ENCODE assay signal across 9 mouse cellular contexts in the genomic region with DNA sequence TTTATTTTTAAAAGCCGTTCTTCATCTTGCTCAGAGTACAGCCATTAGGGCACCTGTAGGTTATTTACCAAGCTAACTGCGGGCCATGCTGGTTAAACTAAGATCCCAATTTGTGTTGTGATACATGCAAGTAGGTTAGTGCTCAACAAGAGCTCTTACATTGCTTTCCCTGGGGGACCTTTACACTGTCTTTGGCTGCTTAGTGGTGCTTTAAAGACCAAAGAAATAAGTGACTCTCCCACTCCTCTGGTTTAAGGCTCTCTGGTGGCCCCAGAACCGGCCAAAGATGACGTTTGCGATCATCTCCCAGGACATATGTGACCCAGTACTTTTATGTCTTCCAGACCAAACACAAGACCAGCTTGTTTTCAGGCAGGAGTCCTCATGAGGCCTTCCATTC. TPM values are rescaled to one million over a fixed set of nuclear protein-coding genes. Genes with fewer than 3 reads are reported as not detected.
DNase-seq lines count a peak whose midpoint lies in the region; ATAC-seq and TF ChIP-seq lines count a peak whose summit lies in the region.
"Had no signal": no experiment of that assay in that cellular context is flagged by ENCODE, and none has a peak within 500 bp of the region (broad histone marks: within the 10 kb centered on the region; RNA-seq: fewer than 3 reads in every experiment).

No protein-coding gene starts in this region.

- no peak for ATAC-seq in forebrain, embryonic 16.5 days
- ATAC-seq in cerebellum, adult (ENCODE audit: insufficient number of reproducible peaks, low FRiP score, low TSS enrichment), result no peak

- peaks cover 4% of the 10 kb centered on the region for H3K4me1 ChIP-seq in E14TG2a.4 (replicated peaks; ENCODE audit: low read depth, low read length)
- peaks cover 22% of the 10 kb centered on the region for H3K4me1 ChIP-seq in forebrain, embryonic 16.5 days (replicated peaks; ENCODE audit: control insufficient read depth, insufficient read depth, low read length)
- H3K4me1 ChIP-seq in midbrain, embryonic 10.5 days, result peaks cover 34% of the 10 kb centered on the region

- intact Hi-C loops in gastrocnemius, adult 2 months (cut with DNase I), result loop anchor here (2.0 kb wide), 3 partner anchors 118 to 314 kb away; no protein-coding TSS in a partner anchor
- intact Hi-C loops in left cerebral cortex, postnatal 36 days (cut with DNase I), result loop anchor here (2.0 kb wide), 1 partner anchor 230 kb away; no protein-coding TSS in a partner anchor

- H3K9me3 ChIP-seq in E14TG2a.4 (ENCODE audit: low read length), result no peaks in the 10 kb centered on the region
- H3K9me3 ChIP-seq in forebrain, embryonic 16.5 days (ENCODE audit: control insufficient read depth, low read length), result no peaks in the 10 kb centered on the region
- no peaks in the 10 kb centered on the region for H3K9me3 ChIP-seq in midbrain, embryonic 10.5 days (replicated peaks)

- H3K9ac ChIP-seq in forebrain, embryonic 16.5 days (replicated peaks; ENCODE audit: low read depth, low read length), result no peak overlapping the region

- peak overlapping the region; percentile 96 for H3K27ac ChIP-seq in gastrocnemius, adult 2 months
- H3K27ac ChIP-seq in forebrain, embryonic 16.5 days (ENCODE audit: low read length), result no peak overlapping the region
- H3K27ac ChIP-seq in midbrain, embryonic 10.5 days (replicated peaks), result no peak overlapping the region
- H3K27ac ChIP-seq: macrophage had no signal

- no peaks in the 10 kb centered on the region for H3K36me3 ChIP-seq in E14TG2a.4 (ENCODE audit: insufficient read depth, low read length)
- no peaks in the 10 kb centered on the region for H3K36me3 ChIP-seq in forebrain, embryonic 16.5 days (ENCODE audit: control insufficient read depth, insufficient read depth)
- H3K36me3 ChIP-seq in midbrain, embryonic 10.5 days, result no peaks in the 10 kb centered on the region

- 42% methylated on average over 5 of the region's 5 CpGs for WGBS in forebrain, embryonic 16.5 days
- 37% methylated on average over 5 of the region's 5 CpGs for WGBS in midbrain, embryonic 10.5 days

- DNase-seq in gastrocnemius, adult 2 months, result no peak
- DNase-seq in gastrocnemius, adult 18-20 months (ENCODE audit: low spot score), result no peak
- peak; percentile 19 for DNase-seq in midbrain, embryonic 10.5 days (ENCODE audit: low spot score)
- no peak for DNase-seq in left cerebral cortex, postnatal 36 days (ENCODE audit: low spot score in 2 of 2)
- DNase-seq in B cell, adult 2 months, result no peak

- H3K4me3 ChIP-seq in gastrocnemius, adult 2 months, result peak overlapping the region; percentile 72
- H3K4me3 ChIP-seq in E14TG2a.4 (replicated peaks; ENCODE audit: low read length), result peak overlapping the region; percentile 85; the same call in 1 of the 2 replicates
- 0 out of 2 replicates have a peak overlapping the region, but pooled peaks have one; percentile 7 for H3K4me3 ChIP-seq in forebrain, embryonic 16.5 days (replicated peaks; ENCODE audit: low read length)
- peak overlapping the region; percentile 68 for H3K4me3 ChIP-seq in midbrain, embryonic 10.5 days

- no peak for TF ChIP-seq CTCF in gastrocnemius, adult 2 months (IDR thresholded peaks at IDR 0.05)
- no peak for TF ChIP-seq CTCF in E14TG2a.4 (conservative IDR thresholded peaks at IDR 0.05; ENCODE audit: low read length)

- peaks cover 58% of the 10 kb centered on the region for H3K27me3 ChIP-seq in E14TG2a.4 (ENCODE audit: insufficient read depth, low read length)
- H3K27me3 ChIP-seq in forebrain, embryonic 16.5 days (replicated peaks; ENCODE audit: control insufficient read depth, insufficient read depth, low read length), result peaks cover 8% of the 10 kb centered on the region
- peaks cover 58% of the 10 kb centered on the region for H3K27me3 ChIP-seq in midbrain, embryonic 10.5 days (ENCODE audit: low read depth, poor library complexity, severe bottlenecking)

- H3K4me2 ChIP-seq in forebrain, embryonic 16.5 days (ENCODE audit: low read length), result peak overlapping the region; percentile 96

RNA-seq across cellular contexts. Expression of a gene that starts 1.0 kb away (rescaled TPM):
- total RNA-seq in gastrocnemius, adult 2 months (2021), result 10 to 100 TPM; 21.5 to 32.7 TPM
- 10 to 100 TPM; 24.8 to 24.9 TPM for total RNA-seq in gastrocnemius, adult 18-20 months (2021)
- polyA plus RNA-seq in forebrain, embryonic 16.5 days (2015; fragmentation: Nextera tagmentation; extraction: Ambion mirVana), result 11.7 and 13.7 TPM in 2 replicates
- polyA plus RNA-seq in midbrain, embryonic 10.5 days (2016; fragmentation: Nextera tagmentation; extraction: Ambion mirVana), result 6.4 and 7.5 TPM in 2 replicates
- 10 to 100 TPM; 34.1 to 41.6 TPM for total RNA-seq in left cerebral cortex, postnatal 36 days (2021)

Comparison
In these comparisons a context has a peak if more than half of its experiments do, and no peak if none do; other contexts are left out.
1. H3K4me3 ChIP-seq: peak in every context shown above with its lines; median percentile 85 in E14TG2a.4; 72 in gastrocnemius, adult 2 months; 68 in midbrain, embryonic 10.5 days; 7 in forebrain, embryonic 16.5 days.